Mouse (Mus musculus): ENCODE measurements around the gene Twf1.

Twf1 gene

DNA sequence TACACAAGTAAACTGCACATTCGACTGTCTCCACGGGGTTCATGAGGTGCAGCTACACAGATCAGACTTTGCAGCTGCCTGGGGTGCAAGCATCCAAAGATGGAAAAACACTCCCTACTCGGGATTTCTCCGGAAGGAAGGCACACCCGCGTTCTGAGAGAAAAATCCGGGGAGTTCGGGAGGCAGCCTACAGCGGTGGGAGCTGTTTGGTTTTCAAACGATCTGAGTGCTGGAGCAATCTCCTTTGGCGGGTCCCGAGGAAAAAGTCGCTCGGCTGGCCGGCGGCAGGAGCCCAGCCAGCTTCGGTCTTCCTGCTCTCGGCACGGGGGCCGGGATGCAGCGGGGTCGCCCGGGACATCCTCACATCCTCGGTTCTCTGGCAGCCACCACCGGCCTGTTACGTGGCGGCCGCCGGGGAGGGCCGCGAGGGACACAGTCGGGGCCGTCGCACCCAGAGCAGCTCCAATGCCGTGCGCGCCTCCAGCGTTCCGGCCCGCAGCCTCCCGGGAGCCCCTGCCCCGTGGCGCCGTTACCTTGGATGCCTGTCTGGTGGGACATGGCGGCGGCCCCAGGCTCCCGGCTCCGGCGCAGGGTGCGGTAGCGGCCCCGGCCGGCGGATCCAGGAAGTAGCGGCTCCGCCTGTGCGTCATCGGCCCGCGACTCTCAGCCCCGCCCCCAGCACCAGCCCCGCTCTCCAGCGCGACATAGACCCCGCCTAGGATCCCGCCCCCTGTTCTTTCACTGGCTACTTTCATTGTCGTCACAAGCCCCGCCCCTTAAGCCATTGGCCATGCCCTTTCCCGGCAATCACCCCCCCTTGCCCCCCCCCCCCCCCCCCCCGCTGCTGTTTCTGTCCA is at the start of gene Twf1:
Gene Twf1 (minus strand): TSS at position 671 of the 857 bp plus-strand sequence.
- peak; percentile 99 for DNase-seq (ENCODE audit: low read depth)

DNA sequence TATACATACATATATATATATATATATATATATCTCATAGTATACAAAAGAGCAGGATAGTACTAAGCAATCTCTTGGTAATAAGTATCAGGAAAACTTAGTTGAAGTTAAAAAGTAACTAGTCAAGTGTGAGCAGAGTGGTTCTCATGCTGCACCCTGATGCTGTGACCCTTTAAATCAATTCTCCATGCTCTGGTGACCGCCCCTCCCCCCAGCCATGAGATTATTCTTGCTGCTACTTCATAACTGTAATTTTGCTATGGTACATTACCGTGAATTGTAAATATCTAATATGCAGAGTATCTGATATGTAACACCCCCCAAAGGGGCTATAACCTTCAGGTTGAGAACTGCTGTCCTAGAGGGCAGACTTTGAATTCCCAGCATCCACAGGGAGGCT is 49.4 kb upstream of the Twf1 start:
- DNase-seq (ENCODE audit: low read depth), result no peak

DNA sequence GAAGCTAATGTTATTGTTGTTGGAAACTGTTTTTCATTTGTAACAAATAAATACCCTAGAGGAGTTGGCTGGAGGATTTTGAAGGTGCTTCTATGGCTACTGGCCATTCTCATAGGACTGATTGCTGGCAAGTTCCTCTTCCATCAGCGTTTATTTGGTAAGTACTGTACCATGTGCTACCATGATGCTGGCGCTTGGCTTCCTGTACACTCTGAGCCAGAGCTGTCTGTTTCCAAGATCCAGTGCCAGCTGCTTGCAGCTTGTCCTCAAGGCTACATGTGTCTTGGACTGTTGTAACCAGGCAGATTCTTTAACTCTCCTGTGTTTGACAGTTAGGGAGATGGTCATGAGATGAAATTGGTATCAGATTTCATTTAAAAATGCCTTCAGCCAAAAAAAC is 48.5 kb upstream of the Twf1 start:
- DNase-seq (ENCODE audit: low read depth), result no peak

DNA sequence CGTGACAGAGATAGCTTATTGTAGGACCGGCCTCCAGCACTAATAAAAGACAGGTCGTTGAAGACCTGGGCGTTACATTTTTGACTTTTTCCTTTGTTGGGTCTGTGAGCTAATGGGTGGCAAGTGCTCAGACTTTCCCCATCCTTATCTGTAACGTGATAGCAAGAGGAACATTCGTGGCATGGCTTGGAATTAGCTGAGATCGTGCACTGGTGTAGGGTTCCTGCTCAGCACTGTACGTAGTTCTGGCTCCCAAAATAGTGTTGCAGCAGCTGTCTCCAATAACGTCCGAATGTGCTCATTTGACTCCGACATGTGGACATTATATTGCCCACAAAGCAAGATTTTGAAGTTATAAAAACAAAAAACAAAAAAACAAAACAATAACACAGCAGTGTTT is 44.8 kb upstream of the Twf1 start:
- no peak for DNase-seq (ENCODE audit: low read depth)

DNA sequence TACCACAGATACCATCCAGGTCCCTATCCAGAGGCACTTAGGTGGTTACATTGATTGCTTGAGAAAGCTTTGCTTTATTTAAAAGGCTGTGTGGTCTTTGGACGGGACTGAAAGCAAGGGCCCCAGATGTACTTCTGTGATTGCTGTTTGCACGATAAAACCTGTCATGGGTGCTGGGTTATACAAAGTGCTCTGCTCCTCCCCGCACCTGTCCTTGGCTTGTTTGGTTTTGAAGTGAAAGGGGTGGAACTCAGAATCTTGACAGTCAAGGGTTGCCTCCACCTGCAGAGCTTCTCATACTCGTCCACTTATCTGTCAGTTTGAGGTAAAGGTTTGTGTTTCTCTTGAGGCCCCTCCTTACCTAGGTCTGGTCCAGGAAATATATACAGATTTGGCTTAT is 40.9 kb upstream of the Twf1 start:
- no peak for DNase-seq (ENCODE audit: low read depth)

DNA sequence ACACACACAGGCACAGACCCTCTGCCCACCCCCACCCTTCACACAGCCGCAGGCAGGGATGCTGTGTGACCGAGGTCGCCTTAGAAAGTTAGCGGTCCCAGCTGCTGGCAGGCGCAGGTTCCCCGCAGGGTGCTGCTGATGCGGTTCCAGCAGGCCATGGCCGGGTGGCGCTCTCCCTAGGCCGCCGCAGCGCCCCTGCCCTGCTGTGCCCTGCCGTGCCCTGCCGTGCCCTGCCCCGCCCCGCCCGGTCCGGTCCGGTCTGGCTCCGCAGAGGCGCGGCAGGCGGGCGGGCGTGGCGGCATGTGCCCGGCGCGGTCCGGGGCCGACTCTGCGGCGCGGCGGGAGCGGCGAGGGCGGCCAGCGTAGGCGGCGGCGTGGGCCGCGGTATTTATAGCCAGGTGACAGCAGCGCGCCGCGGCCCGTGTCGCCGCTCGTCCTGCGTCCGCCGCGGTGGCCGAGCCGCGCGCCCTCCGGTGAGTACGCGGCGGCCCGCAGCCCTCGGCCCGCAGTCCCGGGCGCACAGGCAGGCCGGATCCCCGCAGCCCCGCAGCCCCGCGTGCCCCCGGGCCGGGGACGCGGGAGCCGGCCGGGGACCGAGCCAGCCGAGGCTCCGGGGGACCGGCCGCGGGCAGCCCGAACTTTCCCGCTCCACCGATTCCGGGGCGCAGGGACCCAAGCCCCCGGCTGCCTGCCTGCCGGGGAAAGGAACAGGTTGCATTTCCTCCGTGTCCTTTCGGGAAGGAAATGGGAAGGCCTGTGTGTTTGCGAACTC is 39.3 kb upstream of the Twf1 start, which contains the start of gene Tmem117:
Gene Tmem117 (plus strand): TSS at position 403 of the 772 bp plus-strand sequence.
- DNase-seq (ENCODE audit: low read depth), result no peak

DNA sequence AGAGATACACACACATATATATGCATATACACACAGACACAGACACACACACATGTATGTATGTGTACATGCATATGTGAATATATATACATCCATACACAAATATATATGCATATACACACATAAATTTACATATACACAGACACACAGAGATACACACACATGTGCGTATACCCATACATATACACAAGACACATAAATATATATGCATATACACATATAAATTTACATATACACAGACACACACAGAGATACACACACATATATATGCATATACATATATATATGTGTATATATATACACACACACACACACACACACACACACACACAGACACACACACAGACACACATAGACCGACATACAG is 38.8 kb upstream of the Twf1 start:
- no peak for DNase-seq (ENCODE audit: low read depth)

DNA sequence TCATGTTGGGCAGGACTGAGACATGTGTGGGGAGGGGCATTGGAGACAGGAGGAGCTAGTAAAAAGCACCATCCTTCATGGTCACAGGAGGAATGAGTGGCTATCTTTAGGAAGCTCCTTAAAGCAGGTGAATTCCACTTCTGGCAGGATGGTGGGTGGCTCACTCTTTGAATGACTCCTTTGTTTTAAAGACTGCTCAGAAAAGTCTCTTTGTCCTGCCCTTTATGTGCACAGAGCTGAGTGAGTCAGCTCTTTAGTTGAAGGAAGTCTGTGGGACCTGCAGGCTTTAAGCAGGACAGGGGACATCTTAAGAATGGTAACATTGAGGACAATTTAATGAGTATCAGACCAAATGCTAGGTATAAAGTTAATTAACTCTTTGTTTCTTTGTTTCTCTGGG is 31.2 kb upstream of the Twf1 start:
- DNase-seq (ENCODE audit: low read depth), result no peak

DNA sequence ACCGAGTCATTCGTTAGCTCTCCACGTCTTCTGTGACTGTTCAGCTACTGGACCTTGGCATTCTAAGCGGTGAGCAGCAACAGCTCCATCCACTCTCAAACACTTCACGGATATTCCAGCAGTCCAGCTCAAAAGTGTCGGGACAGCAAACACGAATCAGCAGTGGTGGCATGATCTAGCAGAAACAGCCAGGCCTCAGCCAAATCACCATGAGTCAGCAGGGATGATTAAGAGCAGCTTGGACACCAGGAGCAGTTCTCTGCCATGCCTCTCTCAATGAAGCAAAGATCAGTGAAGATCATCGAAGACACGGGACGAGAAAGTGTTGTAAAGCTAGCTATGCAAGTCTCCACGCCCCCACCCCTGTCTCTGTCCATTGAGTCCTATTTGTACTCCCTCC is 26.3 kb upstream of the Twf1 start:
- no peak for DNase-seq (ENCODE audit: low read depth)

DNA sequence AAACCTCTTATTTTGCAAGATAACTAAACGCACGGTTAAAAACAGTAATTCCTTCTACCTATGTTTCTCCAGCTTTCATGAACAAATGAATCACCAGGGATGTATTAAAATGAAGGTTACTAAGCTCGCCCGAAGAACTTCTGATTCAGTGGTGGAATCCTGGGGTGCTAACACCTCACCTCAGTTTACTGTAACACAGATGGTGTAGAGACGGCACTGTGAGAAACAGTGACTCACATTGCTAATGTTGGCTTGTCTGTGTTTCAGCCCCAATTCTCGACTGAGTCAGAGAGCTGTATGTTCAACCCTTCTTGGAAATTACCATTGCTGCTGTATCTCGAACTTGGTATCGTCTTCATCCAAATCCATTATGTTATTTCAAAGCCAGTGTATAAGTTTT is 18.1 kb upstream of the Twf1 start:
- no peak for DNase-seq (ENCODE audit: low read depth)

DNA sequence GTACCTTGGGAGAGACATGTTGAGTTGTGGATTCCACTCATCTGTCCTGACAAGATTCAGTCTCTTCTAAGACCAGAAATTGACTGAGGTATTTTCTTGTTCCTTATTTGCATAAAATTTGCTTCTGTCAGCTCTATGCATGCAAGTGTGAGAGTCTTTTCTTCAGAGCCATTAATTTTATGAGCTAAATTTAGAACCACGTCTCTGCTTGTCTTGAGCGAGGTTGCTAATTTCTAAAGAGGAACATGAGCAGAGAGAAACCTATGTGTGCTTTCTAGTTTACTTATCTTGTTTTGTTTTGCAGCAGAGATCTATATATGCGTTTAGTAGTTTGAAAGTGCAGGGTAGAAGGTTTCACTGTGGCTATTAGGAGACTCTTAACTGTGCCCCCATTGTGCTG is 12.8 kb upstream of the Twf1 start:
- DNase-seq (ENCODE audit: low read depth), result no peak

DNA sequence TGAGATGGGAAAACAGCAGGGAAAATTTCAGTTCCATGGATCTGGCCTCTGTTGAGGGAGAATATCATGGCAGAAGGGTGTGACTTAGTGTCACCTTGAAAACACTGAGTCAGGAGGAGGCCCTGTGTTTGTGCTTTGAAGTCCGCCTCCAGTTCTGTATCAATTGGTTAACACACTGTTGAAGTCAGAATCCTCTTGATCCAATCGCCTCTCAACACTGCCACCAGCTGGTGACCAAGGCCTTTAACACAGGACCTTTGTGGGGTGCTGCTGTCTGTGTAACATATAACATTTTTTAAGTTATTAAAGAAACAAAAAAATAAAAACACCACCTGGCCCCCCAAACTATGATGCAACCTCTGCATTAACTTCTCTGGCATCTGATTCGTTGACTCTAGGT is 11.7 kb upstream of the Twf1 start:
- DNase-seq (ENCODE audit: low read depth), result peak; percentile 75

DNA sequence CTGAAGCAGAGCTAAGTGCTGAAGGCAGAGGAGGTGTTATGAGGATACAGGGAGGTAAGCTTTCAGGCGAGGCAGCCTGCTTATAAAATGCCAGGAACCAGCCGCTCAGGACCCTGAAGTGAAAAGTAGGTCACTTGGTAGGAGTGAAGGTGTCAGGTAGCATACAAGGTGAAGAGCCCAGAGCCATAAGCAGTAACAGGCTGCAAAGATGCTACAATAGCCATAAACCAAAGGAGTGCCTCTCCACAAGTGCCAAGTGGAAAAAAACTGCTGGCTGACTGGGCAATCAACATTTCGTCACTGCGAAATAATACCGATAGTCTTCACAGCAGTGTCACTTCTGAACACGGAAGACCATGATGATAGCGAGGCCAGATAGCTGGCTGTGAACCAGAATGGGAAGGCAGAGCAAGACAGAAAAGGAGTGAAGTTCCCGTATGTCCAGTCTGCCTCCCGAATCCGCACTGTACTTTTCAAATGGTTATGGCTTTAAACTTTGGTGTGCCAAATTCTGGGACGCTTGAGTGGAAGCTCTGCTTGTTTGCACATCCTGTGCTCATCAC is 10.5 kb upstream of the Twf1 start:
- no peak for DNase-seq (ENCODE audit: low read depth)

DNA sequence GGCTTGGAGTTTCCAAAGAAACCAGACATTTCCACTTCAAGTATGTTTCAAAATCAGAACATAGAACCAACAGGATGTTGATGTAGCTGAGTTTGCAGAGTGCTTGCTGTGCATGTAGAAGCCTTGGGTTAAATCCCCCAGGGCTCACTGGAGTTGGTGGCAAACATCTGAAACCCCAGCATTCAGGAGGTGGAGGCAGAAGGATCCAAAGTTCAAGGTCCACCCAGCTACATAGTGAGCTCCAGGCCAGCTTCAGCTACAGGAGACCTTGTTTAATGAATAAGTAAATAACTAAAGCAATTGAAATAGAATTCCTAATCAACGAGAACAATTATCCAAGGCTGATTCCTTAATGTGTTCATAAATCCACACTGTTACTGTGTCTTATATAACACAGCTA is 3.9 kb upstream of the Twf1 start:
- DNase-seq (ENCODE audit: low read depth), result no peak

DNA sequence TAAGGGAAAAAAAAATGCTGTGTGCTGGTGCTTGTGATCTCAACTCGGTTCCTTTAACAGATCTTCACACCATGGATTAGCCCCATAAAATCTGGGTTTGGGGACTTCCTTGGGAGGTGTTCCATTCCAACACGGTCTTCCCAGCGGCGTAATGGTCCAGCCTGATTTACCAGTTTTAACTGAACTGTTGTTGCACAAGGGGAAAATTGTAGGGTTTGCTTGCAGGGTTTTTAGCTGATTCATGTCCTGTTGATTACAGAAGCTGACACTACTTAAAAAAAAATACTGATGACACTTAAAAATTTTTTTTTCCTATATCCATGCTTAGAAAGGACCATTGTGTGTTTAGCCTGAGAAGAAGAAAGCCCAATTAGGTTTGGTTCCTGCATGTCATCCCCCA is 1.7 kb upstream of the Twf1 start:
- DNase-seq (ENCODE audit: low read depth), result no peak

DNA sequence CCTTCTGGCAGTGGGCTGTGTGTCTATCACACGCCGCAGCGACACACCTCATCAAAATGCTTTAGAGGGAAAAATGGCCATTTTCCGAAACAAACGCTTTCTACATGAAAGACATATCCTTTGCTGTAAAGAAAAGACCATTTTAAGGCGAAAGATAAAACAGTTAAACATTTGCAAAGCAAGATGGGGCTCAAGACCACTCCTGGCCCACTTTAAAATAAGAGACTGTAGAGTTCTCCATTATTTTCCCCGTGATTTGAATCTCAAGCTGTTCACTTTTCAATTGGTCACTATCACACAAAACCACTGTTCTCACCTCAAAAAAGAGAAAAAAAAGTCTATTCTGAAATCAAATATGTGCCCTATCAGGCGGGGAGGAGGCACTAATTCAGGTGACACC is 394 bp upstream of the Twf1 start:
- DNase-seq (ENCODE audit: low read depth), result no peak

DNA sequence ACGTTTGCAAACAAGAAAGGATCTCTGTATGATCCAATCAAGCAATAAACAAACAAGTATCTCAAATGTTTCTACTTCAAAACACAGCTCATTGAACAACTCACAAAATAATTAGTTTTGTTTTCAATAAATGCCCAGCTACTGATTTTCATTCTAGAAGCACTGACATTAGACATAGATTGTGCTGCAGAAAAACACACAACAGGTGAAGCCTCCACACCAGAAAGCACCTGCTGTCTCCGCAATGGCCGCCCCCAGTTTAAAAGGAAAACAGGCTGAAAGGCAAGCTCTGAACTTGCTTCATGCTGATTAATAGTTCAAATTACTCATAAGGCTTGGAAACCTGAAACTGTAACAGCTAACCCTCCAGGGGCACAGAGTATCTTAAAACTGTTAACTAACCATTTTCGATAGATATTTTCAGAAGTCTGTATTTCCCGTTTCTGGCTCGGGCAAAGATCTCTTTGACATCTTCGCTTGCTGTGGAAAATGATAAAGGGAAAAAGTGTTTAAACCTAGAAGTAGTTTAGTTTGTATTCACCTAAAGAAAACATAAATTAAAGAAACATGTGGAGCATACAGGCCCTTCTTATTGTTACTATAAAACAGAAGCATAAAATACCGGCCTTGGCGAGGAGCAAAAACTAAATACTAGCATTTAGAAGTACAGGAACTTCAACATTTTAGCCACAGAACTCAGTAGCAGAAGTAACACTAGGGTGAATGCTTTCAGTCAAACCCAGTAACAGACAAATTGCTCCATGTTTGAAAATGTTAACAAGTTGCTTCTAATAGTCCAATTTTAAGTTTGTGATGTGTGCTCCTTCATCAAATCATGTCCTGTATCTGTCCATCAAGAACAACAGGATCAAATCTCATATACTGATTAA is 1.6 kb downstream of the Twf1 start:
- DNase-seq (ENCODE audit: low read depth), result peak; percentile 18

DNA sequence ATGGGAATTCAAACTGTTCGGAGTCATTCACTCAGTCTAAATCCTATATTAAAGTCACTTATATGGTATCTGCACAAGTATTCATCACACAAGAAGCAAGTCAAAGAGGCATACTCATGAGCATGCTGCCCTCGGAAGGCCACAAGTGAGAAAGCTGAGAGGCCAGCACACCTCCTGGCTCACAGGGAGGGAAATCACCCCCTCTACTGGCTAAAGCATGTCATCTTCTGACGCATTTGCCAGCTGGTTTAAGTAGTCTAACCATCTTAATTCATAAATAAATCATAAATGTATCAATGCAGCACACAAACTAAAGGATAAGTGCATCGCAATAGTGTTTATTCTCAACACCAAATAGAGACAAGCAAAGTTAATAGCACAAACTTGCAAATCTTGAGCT is 5.0 kb downstream of the Twf1 start:
- DNase-seq (ENCODE audit: low read depth), result peak; percentile 28

DNA sequence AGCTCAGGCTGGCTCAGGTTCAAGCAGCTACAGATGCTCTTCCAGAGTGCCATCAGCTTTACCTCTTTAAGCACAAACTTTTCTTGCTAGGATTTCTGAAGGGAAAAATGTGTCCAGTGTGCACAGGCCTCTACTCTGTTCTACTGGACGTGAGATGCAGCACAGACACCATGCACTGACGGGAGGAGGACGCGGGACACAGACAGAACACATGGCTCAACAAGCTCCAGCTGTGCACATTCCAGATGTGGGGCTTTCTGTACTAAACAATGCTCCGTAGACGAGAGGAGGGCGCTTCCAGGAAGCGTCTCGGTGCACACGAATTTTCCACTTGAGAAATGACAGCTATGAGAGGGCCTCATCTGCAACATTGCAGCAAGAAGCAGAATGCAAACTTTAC is 6.5 kb downstream of the Twf1 start:
- DNase-seq (ENCODE audit: low read depth), result no peak

DNA sequence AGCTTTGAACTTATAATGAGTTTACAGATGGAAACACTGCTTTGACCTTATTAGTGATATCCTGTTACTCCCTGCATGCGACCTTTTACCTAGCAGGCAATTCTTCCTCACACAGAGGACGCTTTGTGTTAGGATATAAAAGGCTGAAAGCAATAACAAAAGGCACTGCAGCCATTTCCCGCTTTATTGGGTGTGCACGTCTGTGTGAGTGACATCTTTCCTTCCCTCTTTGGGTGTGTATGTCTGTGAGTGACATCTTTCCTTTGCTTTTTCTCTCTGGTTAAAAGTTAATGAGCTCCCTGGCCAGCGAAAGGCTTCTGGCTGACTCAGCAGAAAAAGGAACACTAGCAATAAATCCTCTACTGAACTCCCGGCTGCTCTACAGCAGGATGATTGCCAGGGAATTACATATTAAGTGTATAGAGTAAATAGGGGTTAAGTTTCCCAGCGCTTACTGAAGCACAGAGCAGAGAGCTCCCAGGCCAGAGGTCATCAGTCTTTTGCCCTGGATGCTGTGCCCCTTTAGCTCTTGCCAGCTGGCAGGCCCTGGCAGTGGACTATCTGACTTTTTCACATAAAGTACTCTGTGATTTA is 7.6 kb downstream of the Twf1 start:
- DNase-seq (ENCODE audit: low read depth), result no peak

DNA sequence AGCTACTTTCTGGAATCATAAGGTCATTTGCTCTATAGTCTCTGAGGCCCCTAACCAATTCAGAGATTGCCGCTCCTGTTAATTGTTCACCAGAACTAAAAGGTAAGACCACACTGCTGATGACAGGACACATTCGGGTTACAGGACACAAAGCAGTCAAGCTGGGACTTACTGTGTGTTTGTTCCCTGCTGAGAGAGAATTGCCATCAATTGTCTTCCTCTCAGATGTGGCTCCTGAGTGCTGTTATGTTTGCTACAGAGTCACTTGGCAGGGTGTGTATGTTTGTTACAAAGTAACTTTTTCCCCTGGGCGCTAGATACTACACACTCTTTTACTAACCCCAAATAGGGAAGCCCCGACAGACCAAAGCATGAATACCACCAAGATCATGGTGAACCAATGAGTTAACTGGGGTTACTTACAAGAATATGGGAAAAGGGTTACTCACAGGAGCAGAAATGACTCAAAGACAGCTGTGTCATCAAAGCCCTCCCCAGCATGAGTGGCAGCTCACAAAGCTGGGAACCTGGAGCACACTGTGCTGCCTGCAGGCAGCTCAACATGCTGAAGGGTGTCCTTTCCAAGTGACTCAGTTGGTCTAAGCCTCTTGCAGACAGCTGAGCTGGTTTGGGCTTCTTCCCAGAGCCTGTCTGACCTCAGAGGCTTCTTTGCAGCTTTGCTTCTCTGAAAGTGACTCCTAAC is 15.0 kb downstream of the Twf1 start:
- DNase-seq (ENCODE audit: low read depth), result no peak

Data from naive thymus-derived CD4-positive, alpha-beta T cell, adult 2 months (primary cell).